Mouse (Mus musculus) left cerebral cortex, adult 11 months (tissue): ENCODE measurements around the gene Chd1l.
A peak's percentile ranks its signal among the peaks of the same experiment; 100 is the strongest.

Experiments used
- DNase-seq: peaks from one replicate; pipeline ENCODE4 v3.0.0; 2022; ENCODE audit warnings: low spot score

Chd1l gene

DNA sequence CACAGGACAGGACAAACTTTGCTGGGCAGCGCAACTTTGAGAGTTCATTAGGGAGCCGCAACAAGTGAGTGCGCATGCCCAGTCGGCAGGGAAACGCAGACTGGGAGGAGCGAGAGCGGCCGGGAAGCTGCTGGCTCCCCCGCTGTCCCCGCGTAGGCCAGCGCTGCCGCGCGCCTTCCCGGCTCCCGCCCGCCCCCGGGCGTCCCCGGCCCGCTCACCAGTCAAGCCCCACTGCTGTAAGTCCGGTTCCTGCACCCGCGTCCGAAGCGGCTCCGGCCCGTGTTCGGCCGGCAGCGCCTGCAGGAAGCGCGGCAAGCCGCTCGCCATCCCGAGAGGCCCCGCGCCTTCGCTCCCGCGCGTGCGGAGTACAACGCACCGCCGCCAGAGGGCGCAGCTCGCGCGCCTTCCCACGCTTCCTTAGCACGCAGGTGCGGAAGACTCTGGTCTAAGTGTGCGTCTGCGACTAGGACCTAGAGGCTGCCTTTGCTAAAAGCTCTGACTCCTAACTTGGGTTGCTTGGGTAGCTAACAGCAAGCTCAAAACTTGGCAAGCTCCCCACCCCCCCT is at the start of gene Chd1l:
Chd1l (minus strand) TSS at position 359 of the 566 bp plus-strand sequence.
- peak; percentile 77 for DNase-seq

DNA sequence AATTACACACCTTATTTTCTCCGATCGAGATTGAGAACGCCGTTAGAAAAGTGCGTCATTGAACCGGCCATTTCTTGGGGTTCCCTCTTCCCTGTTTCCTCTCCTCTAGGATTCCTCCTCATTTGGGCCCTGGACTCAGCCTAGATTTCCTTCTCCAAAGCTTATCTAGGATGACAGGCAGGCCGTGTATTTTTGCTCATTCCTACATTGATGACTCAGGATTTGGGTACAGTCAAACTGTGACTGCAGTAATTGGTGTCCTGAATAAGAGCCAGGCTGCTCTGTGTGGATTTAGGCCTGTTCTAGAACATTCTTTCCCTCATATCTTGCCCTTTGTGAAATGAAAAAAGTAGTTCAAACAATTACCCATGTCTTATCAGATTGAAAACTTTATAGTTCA is 49.7 kb upstream of the Chd1l start:
- DNase-seq, result no peak

DNA sequence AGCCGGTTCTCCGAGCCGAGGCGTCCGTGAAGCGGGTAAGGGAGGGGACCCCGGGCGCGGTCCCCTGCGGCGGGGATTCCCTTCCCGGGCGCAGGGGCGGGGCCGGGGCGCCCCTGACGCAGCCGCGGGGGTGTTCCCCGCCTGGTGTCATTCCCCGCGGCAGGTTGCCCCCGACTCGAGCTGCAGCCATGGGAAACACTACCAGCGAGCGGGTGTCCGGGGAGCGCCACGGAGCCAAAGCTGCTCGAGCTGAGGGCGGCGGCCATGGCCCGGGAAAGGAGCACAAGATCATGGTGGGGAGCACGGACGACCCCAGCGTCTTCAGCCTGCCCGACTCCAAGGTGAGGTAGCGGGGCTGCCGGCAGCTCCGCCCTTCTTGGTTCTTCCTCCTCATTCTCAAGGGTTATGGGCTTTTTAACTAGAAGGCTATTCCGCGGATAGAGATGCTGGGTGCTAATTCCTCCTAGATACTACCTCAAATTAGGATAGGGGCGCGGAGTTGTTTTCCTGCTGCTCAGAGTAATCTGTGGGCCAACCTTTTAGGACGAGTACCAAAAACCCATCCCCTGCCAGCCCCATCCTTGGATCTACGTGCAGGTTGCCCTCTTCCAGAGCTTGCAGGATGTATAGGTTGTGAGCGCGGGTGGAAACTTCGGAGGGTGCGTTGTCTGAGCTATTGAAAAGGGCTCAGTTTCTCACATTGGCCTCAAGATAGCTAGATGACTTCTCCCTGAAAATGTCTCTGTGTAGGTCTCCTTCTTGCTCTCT is 48.6 kb upstream of the Chd1l start:
- no peak for DNase-seq

DNA sequence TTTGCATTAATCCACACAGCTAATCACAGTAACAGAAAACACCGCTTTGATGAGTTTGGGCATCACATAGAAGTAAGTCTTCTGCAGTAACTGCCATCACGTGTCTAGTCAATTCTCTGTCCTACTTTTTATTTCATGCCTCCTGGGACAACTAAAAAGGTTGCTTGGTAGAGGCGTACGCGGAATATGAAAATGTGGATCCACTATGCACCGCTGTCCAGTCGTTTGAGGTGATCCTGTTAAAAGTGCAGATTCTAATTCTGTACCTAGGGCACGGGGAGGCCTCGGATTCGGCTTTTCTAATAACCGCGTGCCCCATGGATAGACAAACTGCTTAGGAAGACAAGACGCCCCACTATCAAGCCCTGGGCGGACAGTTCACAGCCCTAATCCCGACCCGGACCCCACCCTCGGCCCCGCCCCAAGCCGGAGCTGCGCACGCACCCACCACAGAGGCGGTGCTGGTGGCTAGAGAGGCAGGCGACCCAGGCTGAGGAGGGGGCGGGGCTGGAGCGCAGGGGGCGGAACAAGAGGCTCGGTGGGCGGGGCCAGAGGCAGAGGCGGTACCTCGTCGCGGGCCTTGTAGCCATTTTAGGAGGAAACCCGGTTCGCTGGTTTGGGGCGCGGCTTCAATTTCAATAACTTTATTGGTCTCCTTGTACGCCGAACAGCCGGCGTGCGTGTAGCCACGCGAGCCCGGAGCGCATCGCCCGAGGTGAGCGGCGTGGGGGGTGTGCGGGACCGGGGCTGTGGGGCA is 47.8 kb upstream of the Chd1l start, which contains the start of gene Prkab2:
Prkab2 (plus strand) TSS at position 539 of the 757 bp plus-strand sequence.
- peak; percentile 99 for DNase-seq

DNA sequence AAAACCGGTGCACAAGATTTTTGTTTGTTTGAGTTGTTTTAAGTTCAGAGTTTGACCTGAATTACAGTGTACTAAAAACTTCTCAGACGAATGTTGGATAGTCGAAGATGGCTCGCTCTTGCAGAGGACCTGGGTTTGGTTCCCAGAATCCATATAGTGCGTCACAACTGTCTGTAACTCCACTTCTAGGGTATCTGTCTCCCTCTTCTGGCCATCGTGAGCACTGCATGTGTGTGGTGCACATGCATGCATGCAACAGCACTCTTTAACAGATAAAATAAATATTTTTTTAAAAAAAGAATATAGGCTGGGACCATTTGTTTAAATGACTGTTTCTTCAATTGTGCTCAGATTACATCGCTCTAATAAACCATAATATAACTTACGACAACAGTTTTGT is 44.9 kb upstream of the Chd1l start:
- DNase-seq, result no peak

DNA sequence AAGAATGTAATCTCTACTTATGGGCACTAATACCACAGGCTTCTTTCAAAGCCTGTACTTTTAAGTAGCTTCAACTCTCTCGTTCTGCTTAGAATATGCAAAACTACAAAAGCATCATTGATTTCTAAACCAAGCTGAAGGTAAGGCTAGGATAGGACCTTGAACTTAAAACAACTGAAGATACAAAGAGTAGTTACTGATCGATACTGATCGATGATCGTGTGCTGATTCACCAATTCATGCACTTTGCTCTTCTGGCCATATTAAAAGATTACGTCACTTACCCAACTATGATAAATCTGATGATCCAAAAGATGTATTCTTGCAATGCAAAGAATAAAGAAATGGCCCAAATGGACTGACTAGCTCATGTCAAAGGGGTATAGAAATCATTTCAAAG is 43.8 kb upstream of the Chd1l start:
- no peak for DNase-seq

DNA sequence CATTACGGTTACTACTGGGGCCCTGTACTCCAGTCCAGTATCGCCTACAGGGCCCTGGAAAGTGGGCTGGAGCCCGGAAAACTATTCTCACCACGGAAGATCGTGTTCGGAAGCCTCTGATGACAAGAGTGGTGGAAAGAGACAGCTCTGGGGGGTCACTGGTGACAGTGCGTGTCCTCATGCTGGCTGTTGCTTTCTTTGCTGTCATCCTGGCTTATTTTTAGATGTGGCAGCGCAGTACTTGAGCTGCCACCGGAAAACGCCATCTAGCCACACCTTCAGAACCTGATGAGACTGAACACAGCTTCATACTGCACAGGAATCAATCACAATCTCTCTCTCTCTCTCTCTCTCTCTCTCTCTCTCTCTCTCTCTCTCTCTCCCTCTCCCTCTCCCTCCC is 41.6 kb upstream of the Chd1l start:
- DNase-seq, result no peak

DNA sequence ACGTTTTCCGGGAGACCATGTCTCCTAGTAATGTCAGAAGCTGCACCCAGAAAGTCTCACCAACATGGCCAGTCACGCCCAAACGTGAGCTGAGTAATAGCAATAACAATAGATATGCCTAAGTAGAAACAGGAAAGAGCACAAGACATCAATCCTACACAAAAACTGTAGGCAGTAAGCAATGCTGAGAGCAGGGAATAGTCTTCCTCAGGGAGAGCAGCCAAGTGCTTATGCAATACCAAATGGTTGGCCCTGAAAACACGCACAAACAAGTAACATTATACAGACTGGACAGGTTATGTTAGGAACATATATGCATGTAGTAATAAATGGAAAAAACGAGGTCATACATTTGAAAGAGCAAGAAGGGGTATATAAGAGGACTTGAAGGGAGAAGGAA is 39.5 kb upstream of the Chd1l start:
- DNase-seq, result no peak

DNA sequence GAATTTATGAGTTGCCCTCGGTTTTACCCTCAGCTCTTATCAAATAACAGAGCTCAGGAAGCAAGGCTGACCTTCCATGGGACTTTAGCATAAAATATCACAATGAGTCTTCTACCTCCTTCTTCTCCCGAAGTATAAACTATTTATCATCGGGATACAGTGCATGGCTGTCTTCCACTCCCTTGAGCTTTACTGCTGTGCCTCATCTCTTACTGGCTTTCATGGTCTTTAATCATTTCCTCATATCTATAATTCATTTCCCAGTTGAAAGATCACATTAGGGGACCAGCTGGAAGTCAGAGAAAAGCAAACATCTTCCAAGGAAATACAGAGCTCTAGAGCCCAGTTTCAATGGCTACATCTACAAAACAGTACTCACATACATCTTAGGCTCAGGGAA is 39.0 kb upstream of the Chd1l start:
- no peak for DNase-seq

DNA sequence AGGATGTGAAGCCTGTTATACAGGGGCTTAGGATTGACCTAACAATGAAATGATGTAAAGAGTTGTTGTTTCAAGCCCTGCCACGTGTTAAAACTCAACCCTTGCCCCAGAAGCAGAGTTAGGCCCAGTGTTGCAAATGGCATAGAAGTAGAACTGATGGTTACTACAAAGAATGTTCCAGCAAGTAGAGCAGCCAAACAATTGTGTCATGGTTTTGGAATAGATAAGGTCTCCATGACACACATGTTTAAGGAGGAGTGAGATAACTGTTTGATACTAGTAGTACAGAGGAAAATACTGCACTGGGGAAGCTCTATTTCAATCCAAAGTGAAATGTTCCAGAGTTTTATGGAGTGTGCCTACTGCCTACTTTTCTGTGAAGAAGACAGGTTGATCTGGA is 38.5 kb upstream of the Chd1l start:
- no peak for DNase-seq

DNA sequence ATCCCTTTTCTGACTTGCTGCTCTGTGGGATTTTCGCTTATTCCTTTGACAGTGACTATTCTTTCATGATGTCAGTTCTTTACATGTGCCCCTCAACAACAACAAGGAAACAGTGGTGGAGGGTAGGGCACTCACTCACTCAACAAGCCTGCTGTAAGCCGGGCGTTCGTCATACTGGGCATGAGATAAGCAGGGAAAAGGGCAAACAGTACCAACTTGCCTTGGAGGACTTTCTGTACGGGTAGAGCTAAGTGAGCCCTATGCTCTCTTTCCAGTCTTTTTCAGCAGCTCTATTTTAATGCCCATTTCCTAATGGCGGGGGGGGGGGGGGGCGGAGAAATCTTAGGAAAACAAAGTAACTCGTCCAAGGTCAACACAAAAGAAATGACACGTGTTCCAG is 32.0 kb upstream of the Chd1l start:
- DNase-seq, result no peak

DNA sequence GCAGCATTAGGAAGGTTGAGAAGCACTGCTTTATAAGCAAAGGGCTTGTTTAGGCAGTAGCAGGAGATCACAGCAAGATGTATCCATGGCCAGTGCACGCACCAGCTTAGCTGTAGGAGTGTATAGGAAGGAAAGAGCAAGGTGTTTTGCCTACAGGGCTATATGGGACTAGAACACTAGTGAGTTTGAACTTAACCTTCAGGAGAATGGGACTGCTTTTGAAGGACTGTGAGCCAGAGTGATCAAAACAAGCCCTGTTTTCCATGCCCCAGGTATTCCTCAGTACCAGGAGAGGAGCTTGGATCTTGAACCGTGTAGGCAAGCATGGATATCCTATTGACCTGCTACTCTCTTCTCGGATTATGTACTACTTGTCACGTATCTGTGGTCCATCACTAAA is 31.4 kb upstream of the Chd1l start:
- DNase-seq, result no peak

DNA sequence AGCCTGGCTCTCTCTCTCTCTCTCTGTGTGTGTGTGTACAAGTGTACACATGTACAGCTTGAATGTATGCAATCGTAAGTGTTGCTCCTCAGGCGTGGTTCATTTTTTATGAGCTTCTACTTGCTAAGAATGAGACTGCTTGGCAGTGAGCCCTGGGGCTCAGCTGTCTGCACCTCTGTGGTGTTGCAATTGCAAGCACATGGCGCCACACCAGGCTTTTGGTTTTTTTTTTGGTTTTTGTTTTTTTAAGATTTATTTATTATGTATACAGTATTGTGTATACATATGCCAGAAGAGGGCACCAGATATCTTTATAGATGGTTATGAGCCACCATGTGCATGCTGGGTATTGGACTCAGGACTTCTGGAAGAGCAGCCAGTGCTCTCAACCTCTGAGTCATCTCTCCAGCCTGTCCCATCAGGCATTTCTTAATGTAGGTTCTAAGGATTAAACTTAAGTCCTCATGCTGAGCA is 24.3 kb upstream of the Chd1l start:
- DNase-seq, result no peak

DNA sequence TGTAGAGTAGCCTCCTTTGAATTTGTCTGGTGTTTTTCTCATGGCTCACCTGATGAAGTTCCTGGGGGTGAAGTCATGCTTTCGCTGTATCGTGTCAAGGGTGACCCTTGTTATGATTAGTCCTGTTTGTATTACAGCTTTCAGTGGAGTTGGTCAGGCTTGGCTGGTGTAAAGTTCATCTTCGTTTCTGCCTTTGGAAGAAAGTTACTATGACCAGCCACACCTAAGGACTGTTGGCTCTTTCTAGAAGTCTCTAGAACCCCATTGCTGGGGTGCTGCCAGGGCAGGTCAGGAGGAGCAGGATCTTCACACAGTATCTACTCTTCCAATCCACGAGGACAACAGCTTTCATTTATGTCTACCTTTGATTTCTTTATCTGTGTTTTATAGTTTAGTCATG is 23.5 kb upstream of the Chd1l start:
- no peak for DNase-seq

DNA sequence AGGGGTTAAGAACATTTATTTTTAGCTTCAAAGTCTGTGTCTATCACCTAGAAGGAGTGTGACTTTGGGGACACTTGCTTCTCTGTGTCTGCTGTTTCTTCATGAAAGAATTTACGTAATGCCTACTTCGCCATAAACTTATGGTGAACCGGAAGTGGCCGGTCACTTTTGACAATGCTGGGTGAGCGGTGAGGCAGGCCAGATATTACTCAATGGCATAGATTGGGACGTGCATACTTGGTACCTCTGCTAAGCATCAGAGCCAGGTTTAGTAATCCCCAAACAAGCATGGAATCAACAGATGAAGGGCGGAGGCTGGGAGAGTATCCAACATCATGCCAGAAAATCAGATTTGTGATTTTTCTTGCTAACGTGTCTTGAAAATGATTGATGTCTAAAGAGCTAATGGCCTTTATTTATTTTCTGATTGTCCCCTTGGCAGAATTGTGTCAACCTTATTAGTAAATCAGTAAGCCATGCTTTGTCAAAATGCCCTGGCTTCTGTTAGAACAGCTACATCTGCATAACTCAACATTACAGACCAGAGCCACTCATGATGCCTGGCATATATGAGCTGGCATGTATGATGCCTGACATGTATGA is 21.4 kb upstream of the Chd1l start:
- DNase-seq, result no peak

DNA sequence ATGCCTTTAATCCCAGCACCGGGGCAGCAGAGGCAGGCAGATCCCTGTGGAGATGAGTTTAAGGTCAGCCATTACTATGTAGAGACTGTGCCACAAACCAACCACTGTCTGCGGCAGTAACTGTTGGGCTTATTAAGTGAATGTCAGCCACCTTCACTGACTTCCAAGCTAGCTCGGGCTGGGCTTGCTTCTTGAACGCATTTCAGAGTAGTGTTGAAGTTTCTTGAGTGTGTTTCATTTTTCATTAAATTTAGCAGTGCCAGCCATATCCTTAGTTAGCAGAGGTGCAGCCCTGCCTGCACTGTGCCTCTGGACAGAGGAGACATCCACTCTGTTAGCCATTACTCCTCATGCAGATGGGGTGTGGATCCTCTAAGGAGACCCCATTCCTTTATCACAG is 20.7 kb upstream of the Chd1l start:
- no peak for DNase-seq

DNA sequence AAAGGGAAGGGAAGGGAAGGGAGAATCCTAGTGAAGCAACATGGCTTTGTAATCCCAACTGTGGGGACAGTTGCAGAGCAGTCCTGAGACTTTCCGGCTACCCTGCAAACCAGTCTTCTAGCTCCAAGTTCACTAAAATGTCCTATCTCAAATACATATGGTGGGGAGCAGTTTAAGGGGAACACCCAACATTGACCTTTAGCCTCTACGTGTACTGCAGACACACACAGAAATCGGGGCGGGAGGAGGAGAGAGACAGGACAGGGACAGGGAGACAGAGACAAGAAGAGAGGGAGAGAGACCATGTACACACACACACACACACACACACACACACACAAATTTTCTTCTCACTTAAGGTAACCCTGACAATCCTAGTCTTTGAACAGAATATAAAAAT is 19.9 kb upstream of the Chd1l start:
- DNase-seq, result no peak

DNA sequence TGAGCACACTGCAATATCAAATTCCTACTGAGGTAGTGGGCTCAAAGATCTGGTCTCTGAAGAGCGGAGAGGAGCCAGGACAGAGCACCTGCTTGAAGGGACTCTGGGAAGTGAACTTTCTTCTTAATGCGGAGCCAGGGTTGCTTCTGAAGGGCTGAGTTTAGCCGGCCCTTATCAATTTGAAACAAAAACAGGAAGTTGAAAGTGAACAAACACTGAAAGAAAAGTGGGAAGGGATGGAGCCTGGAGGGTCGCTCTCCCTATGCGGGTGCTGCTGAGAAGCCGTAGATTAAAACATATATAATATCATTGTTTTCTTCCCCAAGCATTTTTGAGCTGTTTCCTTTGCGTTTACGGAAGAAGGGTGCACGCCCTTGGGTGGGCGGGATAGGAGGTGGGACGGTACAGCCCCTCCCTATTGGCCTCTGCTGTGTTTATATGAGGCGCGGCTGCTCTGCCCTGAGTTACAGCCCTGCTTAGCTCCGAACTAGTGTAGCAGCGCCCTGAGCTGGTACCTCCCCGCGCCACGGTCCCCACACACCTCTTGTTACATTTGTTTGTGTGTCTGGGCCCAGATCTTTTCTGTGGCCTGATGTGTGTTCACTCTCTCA is 18.5 kb upstream of the Chd1l start, which contains the start of gene Fmo5:
Fmo5 (plus strand) TSS at position 414 of the 611 bp plus-strand sequence.
- no peak for DNase-seq

DNA sequence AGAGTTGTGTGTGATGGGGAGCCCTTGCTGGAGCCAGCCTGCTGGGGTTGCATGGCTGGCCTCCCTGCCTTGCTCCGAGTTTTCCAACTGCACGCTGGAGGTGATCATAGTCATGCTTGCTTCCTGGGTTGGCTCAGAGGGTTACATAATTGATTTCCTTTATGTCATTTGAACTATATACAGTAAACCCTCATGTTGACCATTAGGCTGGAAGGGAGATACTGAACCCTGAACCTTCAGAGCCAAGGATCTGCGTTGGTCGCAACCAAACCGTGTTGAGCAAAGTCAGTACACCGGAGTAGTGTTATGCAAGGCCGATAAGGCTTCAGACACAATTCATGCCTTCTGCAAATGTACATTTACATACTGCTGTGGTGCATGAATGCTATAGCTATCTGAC is 17.9 kb upstream of the Chd1l start:
- DNase-seq, result no peak

DNA sequence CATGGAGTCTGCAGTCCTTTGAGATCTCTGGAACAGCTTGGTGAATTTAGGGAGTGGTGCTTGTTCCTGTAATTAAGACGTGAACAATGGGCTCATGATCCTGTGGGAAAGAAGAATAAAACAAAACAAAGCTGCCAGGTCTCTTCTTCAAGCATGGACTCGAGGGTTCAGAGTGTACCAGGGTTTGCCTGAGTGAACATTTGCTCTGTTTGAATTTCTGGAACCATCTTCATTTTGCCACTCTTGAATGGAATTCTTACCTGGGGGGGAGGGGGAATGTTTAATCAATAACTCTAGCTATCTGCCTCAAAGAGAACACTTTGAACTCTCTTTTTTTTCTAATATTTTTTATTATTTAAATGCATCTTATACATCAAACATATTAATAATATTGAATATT is 14.6 kb upstream of the Chd1l start:
- DNase-seq, result no peak

DNA sequence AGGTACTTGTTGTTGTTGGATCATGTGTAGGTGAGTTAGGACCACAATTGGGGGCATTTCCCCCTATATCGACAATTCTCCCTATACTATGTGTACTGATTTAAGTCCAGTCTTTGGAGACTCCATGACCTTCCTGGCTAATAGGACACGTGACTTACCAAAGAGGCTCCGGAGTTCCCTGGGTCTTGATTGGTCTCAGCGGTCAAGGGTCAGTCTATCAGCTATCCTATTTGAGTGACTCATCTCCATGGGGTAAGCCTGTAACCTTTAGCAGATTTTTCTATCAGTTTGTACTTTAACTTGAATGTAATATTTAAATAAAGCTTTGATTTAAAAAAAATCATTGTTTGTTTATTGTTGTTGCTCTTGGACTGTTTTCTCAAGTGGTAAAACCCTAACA is 10.7 kb upstream of the Chd1l start:
- no peak for DNase-seq

DNA sequence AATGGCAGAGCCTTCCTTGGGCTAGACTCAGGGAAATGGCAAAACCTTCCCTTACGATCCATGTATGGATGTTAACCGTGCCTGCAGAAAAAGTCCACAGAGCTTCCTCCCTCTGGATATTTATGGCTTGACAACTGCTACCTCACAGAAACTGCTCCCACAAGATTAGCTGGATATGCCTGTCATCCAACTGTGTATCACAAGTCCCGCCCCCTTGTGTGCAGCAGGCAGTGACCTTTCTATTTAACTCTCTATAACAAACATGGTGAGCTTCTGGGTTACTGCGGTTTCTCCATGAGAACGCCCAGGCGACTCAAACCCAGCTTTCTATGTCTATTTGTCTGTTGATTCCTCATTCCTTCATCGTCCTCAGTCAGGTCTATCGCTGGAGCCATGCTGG is 7.9 kb upstream of the Chd1l start:
- DNase-seq, result no peak
